Mouse (Mus musculus) ES-Bruce4 (cell line): ENCODE measurements at regions not wholly inside any gene's neighbourhood (a gene's known extent, or its start where the extent isn't known, plus 50 kb on each side); places are given as distances from the start of the nearest gene placed in this dataset.

Experiments
- H3K27ac ChIP-seq: 2 replicates; pipeline ENCODE4 v1.5.1; 2012; ENCODE audit warnings: low read length, inconsistent platforms; ENCODE audit not compliant: insufficient read depth
- H3K27me3 ChIP-seq: 2 replicates; pipeline ENCODE4 v1.6.1; 2012; ENCODE audit warnings: mild to moderate bottlenecking, low read length, inconsistent platforms; ENCODE audit not compliant: control insufficient read depth, poor library complexity, insufficient read depth, severe bottlenecking
- H3K36me3 ChIP-seq: 2 replicates; pipeline ENCODE4 v1.6.1; 2012; ENCODE audit warnings: inconsistent platforms, mild to moderate bottlenecking, low read length, moderate library complexity; ENCODE audit not compliant: control insufficient read depth, poor library complexity, insufficient read depth, severe bottlenecking
- H3K4me1 ChIP-seq: one replicate; pipeline ENCODE4 v1.8.1; 2011; ENCODE audit warnings: low read length; ENCODE audit not compliant: control insufficient read depth, insufficient read depth
- H3K4me3 ChIP-seq: 2 replicates; pipeline ENCODE4 v1.5.1; 2011; ENCODE audit warnings: low read depth, mild to moderate bottlenecking, low read length
- H3K9ac ChIP-seq: 2 replicates; pipeline ENCODE4 v1.6.1; 2012; ENCODE audit warnings: low read depth, mild to moderate bottlenecking, inconsistent platforms; ENCODE audit not compliant: poor library complexity, severe bottlenecking
- H3K9me3 ChIP-seq: replicated peaks from 2 replicates; pipeline ENCODE4 v1.6.1; 2012; ENCODE audit warnings: mild to moderate bottlenecking, low read length, inconsistent platforms; ENCODE audit not compliant: control insufficient read depth, poor library complexity, insufficient read depth, severe bottlenecking
- CTCF ChIP-seq: IDR thresholded peaks from one replicate; pipeline ENCODE4 v1.8.1; 2011; ENCODE audit warnings: low read depth, low read length
- EP300 ChIP-seq: IDR thresholded peaks from 2 replicates; pipeline ENCODE4 v1.6.1; 2011; ENCODE audit warnings: low read depth, low read length; ENCODE audit not compliant: insufficient read depth
- POLR2A ChIP-seq: IDR thresholded peaks from one replicate; pipeline ENCODE4 v1.8.1; 2011; ENCODE audit warnings: low read length; ENCODE audit not compliant: insufficient read depth

DNA sequence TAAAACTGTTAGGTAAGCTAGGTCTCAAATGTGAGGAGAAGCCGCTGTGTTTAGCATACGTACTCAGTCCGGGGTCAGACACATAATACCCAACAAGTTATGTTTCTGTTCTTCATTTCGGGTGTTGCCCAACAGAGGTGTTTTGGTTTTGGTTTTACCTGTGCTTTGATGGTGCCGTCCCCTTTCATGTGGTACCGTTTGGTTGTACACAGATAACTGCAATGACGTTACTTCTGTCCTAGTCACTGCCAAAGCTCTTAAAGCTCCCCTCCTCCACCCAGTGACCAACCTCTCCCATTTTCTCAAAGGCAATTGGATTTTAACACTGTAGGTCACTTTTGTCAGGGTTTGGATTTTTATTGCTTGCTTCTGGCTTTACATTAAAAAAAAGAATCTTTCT is 102.1 kb upstream of the Rap1b start:
- Histone ChIP-seq H3K4me1 (peaks cover 2% of the 10 kb centered on the region), H3K36me3 (no peaks in the 10 kb centered on the region), H3K27ac (no peak overlapping the region), H3K9me3 (no peaks in the 10 kb centered on the region), H3K9ac (no peak overlapping the region), H3K27me3 (no peaks in the 10 kb centered on the region), H3K4me3 (no peak overlapping the region)
- no peak for TF ChIP-seq EP300
- TF ChIP-seq POLR2A, result no peak
- TF ChIP-seq CTCF, result no peak

GRCm38 (mm10) chr10:117952116-117953025 is 106.5 kb upstream of the Rap1b start:
- Histone ChIP-seq H3K4me1 (peaks cover 6% of the 10 kb centered on the region), H3K4me3 (peak overlapping the region; percentile 39), H3K36me3 (no peaks in the 10 kb centered on the region), H3K27me3 (no peaks in the 10 kb centered on the region), H3K9me3 (no peaks in the 10 kb centered on the region), H3K9ac (peak overlapping the region; percentile 19), H3K27ac (peak overlapping the region; percentile 100)
- TF ChIP-seq POLR2A, result no peak
- TF ChIP-seq EP300, result no peak
- no peak for TF ChIP-seq CTCF

DNA sequence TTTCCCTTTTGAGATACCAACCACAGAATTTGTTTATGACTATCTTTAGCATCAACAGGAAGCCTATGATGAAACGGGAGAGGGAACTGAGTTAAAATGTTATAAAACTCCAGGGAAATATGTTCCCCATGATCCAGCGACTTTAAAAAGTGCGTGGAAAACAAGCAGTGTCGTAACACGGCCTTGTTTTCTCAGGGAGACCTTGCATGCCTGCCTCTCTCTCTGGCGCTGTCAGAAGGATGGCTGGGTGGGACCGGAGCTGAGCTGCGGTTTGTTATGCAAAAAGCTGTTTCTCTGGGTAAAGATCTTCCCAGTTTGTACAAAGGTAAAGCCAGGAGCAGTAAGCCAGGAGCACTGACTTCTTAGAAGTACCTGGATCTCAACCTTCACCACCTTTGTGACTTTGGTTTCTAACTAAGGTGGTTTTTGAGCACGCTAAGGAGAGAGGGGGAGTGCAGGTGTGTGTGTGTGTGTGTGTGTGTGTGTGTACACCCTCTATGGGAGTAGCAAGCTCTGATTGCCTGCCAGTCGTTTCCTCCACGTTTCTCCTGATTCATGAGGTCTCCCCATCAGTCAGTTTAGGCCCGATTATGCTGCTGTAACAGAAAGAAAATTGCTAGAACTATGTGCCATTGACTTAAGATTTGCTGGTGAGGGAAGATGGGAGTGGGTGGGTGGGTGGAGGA is 107.3 kb upstream of the Rap1b start:
- H3K27ac ChIP-seq, result peak overlapping the region; percentile 100
- no peaks in the 10 kb centered on the region for H3K27me3 ChIP-seq
- H3K9me3 ChIP-seq, result no peaks in the 10 kb centered on the region
- H3K9ac ChIP-seq, result peak overlapping the region; percentile 40
- no peaks in the 10 kb centered on the region for H3K36me3 ChIP-seq
- peak overlapping the region; percentile 54 for H3K4me3 ChIP-seq
- H3K4me1 ChIP-seq, result peaks cover 6% of the 10 kb centered on the region
- TF ChIP-seq EP300, result peak; percentile 95
- TF ChIP-seq POLR2A, result no peak

- H3K36me3 ChIP-seq, result no peaks in the 10 kb centered on the region
- H3K4me1 ChIP-seq, result peaks cover 5% of the 10 kb centered on the region
- no peak for TF ChIP-seq POLR2A
- no peak for TF ChIP-seq CTCF
- TF ChIP-seq EP300, result no peak
- H3K9ac ChIP-seq, result no peak overlapping the region
- H3K4me3 ChIP-seq, result no peak overlapping the region
- no peaks in the 10 kb centered on the region for H3K9me3 ChIP-seq
- no peak overlapping the region for H3K27ac ChIP-seq
- H3K27me3 ChIP-seq, result no peaks in the 10 kb centered on the region
These were observed 110.5 kb upstream of the Rap1b start for GRCm38 (mm10) chr10:117956174-117956950.

DNA sequence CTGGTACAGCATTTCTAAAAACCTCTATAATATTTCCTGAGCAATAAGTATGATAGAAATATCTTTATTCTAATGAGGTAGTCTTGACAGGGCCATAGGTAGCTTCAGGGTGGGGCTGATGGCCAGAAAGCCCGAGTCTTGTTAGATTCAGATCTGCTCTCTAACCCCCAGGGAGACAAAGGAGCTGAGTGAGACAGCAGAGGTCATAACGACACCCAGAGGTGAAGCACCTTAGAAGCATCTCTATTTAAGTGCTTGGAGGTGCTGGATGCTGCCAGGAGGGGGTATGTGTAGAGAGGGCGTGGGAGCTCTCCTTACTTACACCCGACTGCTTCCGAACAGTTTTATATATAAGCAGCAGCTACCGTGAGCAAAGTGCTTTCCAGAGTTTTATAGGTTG is 128.9 kb upstream of the Rap1b start:
- H3K4me3 ChIP-seq, result no peak overlapping the region
- H3K36me3 ChIP-seq, result no peaks in the 10 kb centered on the region
- no peak overlapping the region for H3K9ac ChIP-seq
- no peaks in the 10 kb centered on the region for H3K9me3 ChIP-seq
- H3K27me3 ChIP-seq, result no peaks in the 10 kb centered on the region; the same call in 1 of the 2 replicates
- H3K4me1 ChIP-seq, result no peaks in the 10 kb centered on the region
- no peak for TF ChIP-seq POLR2A
- TF ChIP-seq CTCF, result no peak
- no peak for TF ChIP-seq EP300
- H3K27ac ChIP-seq, result no peak overlapping the region
